Mouse (Mus musculus) spleen, adult 2 months (tissue): Measurements from ENCODE around the gene Dcx.

Source experiments
- CTCF ChIP-seq: fragments of 200-500 bp; IDR thresholded peaks from 2 replicates; pipeline ENCODE4 v1.5.1; 2011; ENCODE audit warnings: mild to moderate bottlenecking, inconsistent platforms; ENCODE audit not compliant: insufficient read depth, insufficient read length, insufficient replicate concordance; ENCODE audit errors: extremely low read depth
- POLR2A ChIP-seq: fragments of 200-500 bp; IDR thresholded peaks from 2 replicates; pipeline ENCODE4 v1.6.1; 2011; ENCODE audit warnings: low read depth, low read length, inconsistent platforms

DNA sequence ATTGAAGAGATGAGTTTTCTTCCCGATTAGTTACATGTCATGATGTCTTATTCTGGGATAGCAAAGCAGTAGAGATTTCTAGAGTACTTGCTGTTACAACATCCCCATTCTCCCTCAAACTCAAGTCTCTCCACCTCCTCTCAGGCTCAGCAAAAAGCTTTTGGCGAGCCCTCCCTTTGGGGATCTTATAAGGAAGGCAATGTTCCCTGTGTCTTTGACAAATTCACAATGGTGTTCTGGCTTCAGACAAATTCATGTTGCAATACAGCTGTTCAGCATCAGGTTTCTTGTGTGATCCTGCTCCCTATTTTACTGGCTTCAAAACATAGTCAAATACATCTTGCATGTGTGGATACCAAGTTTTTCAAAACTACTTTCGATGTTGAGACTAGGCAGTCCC lies 53.5 kb downstream of the Dcx start:
- TF ChIP-seq CTCF (no peak), POLR2A (no peak)
